Mouse (Mus musculus) liver, embryonic 12.5 days (tissue): ENCODE measurements around the gene Gm42669. TPM values are rescaled to one million over a fixed set of nuclear protein-coding genes. Genes with fewer than 3 reads are reported as not detected.

ENCODE experiments used
- ATAC-seq: fragments of 200-750 bp; cut with Nextera tagmentation; 2 replicates; pipeline ENCODE4 v1.8.0; 2017; ENCODE audit warnings: moderate number of reproducible peaks, mild to moderate bottlenecking, moderate library complexity
- H3K27ac ChIP-seq: fragments of 300-500 bp; sonication (generic); 2 replicates; pipeline ENCODE4 v1.5.1; 2016; ENCODE audit warnings: mild to moderate bottlenecking
- H3K27me3 ChIP-seq: fragments of 300-500 bp; sonication (generic); replicated peaks from 2 replicates; pipeline ENCODE4 v1.6.1; 2016; ENCODE audit warnings: mild to moderate bottlenecking, moderate library complexity
- H3K36me3 ChIP-seq: fragments of 300-500 bp; sonication (generic); 2 replicates; pipeline ENCODE4 v1.6.1; 2016; ENCODE audit warnings: mild to moderate bottlenecking, moderate library complexity
- H3K4me1 ChIP-seq: fragments of 300-500 bp; sonication (generic); 2 replicates; pipeline ENCODE4 v1.6.1; 2016
- H3K4me2 ChIP-seq: fragments of 300-500 bp; sonication (generic); 2 replicates; pipeline ENCODE4 v1.6.1; 2016; ENCODE audit warnings: mild to moderate bottlenecking, moderate library complexity
- H3K4me3 ChIP-seq: fragments of 300-500 bp; sonication (generic); 2 replicates; pipeline ENCODE4 v1.5.1; 2016; ENCODE audit warnings: mild to moderate bottlenecking, moderate library complexity
- H3K9ac ChIP-seq: fragments of 300-500 bp; sonication (generic); 2 replicates; pipeline ENCODE4 v1.6.1; 2016; ENCODE audit warnings: mild to moderate bottlenecking, moderate library complexity
- H3K9me3 ChIP-seq: fragments of 300-500 bp; sonication (generic); replicated peaks from 2 replicates; pipeline ENCODE4 v1.6.1; 2016; ENCODE audit warnings: mild to moderate bottlenecking, moderate library complexity
- WGBS: fragments of 180-500 bp; shearing (Covaris S2); methylation state at CpG from one replicate; pipeline ENCODE4 v1.1.7; 2016; ENCODE audit not compliant: insufficient replicate concordance; 5-methylcytosine and 5-hydroxymethylcytosine counted together
- polyA plus RNA-seq: library from polyadenylated mRNA; unstranded; fragments of >200 nt; fragmentation: Nextera tagmentation; extraction: Ambion mirVana; gene quantifications from 2 replicates; pipeline ENCODE4 v1.2.1, GENCODE M21; 2016

Gm42669 gene
- polyA plus RNA-seq, 1 experiment from 2014 or later: not detected

DNA sequence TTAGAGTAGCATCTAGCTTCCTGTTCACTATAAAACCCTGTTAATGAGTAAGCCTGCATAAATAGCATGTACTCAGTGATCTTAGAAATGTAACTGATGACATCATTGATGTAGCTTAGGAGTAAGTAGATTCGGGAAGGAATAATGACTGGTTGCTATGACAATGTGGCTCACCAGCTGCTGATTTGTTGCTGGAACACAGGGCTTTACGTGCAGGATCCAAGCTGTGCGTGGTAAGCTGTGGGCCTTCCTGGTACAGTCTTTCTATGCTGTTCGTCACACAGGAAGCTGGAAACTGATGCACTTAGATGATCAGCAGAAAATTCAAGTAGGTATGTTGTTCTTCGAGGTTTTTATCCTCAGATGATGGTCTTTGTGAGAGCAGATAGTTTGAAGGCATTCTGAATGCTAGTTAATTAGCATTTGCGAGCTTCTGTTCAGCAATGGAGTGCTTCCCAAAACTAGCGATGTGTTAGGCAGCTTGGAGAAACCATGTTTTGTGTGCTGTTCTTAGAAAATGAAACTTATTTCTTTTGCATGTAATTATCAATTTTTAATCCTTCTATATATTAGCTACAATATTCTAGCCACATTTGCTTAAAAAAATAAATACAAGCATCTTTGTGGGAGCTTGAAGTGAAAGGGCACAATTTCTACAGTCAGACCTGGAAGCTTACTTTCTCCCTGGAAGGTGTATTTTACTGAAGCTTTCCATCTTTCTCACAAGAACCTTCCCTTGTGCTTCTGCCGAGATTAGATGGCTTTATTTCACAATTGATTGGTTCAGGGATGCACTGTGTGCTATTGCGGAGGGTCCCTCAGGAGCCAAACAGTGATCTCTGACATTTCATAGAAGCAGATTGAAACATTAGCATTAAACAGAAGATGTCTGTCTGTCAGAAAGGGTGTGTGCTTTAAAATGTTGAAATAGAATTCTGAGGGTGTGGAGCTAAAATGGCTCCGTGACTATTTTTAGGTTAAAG lies 9.6 kb upstream of the Gm42669 start:
- Histone ChIP-seq H3K27me3 (no peaks in the 10 kb centered on the region), H3K4me2 (no peak overlapping the region), H3K4me3 (no peak overlapping the region), H3K27ac (no peak overlapping the region), H3K9ac (no peak overlapping the region), H3K9me3 (no peaks in the 10 kb centered on the region), H3K4me1 (no peaks in the 10 kb centered on the region), H3K36me3 (peaks cover 3% of the 10 kb centered on the region; the same call in 1 of the 2 replicates)
- WGBS: 71% methylated on average over 10 of the region's 10 CpGs
- no peak for ATAC-seq

DNA sequence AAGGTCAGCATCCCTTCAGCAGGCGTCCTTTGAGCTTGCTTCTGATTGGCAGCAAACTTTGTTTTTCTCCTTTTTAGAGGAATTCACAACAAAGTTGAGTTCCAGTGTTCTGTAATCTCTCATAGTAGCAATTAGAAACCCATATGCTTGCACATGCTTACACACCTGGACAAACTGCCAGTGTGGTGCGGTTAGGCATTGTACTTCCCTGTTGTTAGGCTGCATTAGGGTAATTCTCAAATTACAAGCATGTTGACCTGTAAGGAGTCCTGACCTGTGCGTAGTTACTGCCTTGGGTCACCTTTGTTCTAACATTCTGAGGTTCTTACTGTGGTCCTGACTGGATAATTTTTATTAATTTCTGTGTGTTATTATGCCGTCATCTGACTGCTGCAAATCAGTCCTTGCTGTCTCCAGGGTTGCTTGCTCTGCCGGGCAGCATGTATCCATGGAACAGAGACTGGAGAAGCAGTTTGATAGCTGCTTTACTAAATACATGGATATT lies 8.6 kb upstream of the Gm42669 start:
- Histone ChIP-seq H3K4me2 (no peak overlapping the region), H3K9ac (no peak overlapping the region), H3K9me3 (no peaks in the 10 kb centered on the region), H3K27me3 (no peaks in the 10 kb centered on the region), H3K27ac (no peak overlapping the region), H3K36me3 (peaks cover 3% of the 10 kb centered on the region; the same call in 1 of the 2 replicates), H3K4me3 (no peak overlapping the region), H3K4me1 (no peaks in the 10 kb centered on the region)
- no peak for ATAC-seq
- WGBS: 71% methylated on average over 5 of the region's 5 CpGs

DNA sequence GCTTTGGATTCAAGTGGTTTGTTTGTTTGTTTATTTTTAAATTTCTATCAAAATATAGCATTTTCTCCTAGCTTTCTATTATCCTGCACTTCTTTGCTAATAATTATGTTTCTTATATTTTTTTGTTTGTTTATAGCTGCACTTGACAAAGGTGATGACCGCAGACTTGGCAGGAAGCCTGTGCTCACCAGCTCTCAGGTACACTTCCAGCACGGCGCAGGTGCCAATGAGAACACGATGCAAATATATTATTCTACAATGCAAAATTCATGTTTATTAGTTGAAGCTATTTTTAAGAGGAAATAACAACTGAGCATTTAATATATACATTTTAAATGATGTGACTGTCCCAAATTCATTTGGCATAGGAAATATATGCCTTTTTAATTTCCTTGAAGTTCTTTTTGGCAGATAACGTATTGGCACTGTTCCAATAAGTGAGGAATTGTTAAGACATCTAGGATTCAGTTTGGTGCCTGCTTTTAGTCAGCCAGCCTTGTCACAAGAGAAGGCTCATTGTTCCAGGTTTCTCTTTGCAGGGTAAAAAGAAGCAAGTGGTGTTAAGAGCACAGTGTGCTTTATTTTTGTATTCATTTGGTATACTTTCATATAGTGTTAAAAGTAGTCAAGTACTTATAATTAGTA lies 7.4 kb upstream of the Gm42669 start:
- no peaks in the 10 kb centered on the region for H3K4me1 ChIP-seq
- no peak overlapping the region for H3K4me3 ChIP-seq
- H3K27ac ChIP-seq: no peak overlapping the region
- H3K9ac ChIP-seq: no peak overlapping the region
- H3K36me3 ChIP-seq: no peaks in the 10 kb centered on the region
- ATAC-seq: no peak
- 87% methylated on average over 5 of the region's 5 CpGs for WGBS
- H3K4me2 ChIP-seq: no peak overlapping the region
- no peaks in the 10 kb centered on the region for H3K27me3 ChIP-seq
- no peaks in the 10 kb centered on the region for H3K9me3 ChIP-seq

DNA sequence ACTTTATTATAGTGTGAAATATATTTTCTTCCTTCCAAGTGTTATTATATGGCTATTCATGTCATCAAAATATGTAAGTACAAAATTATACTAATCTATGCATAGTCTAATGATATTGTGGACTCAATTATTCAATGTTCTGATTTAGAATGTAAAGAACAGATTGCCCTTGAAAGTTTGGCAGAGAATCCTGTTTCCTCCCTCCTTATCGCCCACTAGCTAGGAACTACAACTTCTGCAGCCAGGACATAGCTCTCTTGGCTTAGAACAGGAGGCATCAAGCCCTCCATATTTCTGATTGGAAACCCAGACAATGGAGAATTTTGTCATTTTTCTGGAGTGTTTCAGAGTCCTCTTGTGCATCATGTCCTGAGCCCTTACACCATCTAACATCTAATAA lies 6.7 kb upstream of the Gm42669 start:
- Histone ChIP-seq H3K4me3 (no peak overlapping the region), H3K9ac (no peak overlapping the region), H3K4me1 (no peaks in the 10 kb centered on the region), H3K27ac (no peak overlapping the region), H3K4me2 (no peak overlapping the region), H3K27me3 (no peaks in the 10 kb centered on the region), H3K9me3 (no peaks in the 10 kb centered on the region), H3K36me3 (no peaks in the 10 kb centered on the region)
- 81% methylated on average over 1 of the region's 1 CpGs for WGBS
- ATAC-seq: no peak

GRCm38 (mm10) chr5:107510503-107510902 lies 3.1 kb downstream of the Gm42669 start:
- Histone ChIP-seq H3K9me3 (no peaks in the 10 kb centered on the region), H3K27ac (no peak overlapping the region), H3K27me3 (no peaks in the 10 kb centered on the region), H3K4me2 (no peak overlapping the region), H3K4me3 (no peak overlapping the region), H3K4me1 (peaks cover 5% of the 10 kb centered on the region), H3K36me3 (no peaks in the 10 kb centered on the region), H3K9ac (no peak overlapping the region)
- no peak for ATAC-seq
- 66% methylated on average over 10 of the region's 10 CpGs for WGBS

GRCm38 (mm10) chr5:107511326-107511725 lies 3.9 kb downstream of the Gm42669 start:
- Histone ChIP-seq H3K9me3 (no peaks in the 10 kb centered on the region), H3K27me3 (no peaks in the 10 kb centered on the region), H3K4me2 (no peak overlapping the region), H3K4me3 (no peak overlapping the region), H3K4me1 (peaks cover 10% of the 10 kb centered on the region), H3K9ac (no peak overlapping the region), H3K27ac (no peak overlapping the region), H3K36me3 (no peaks in the 10 kb centered on the region)
- ATAC-seq: no peak
- 42% methylated on average over 2 of the region's 2 CpGs for WGBS

GRCm38 (mm10) chr5:107513583-107513982 lies 6.2 kb downstream of the Gm42669 start:
- Histone ChIP-seq H3K4me3 (no peak overlapping the region), H3K9me3 (no peaks in the 10 kb centered on the region), H3K9ac (no peak overlapping the region), H3K36me3 (no peaks in the 10 kb centered on the region), H3K4me1 (peaks cover 10% of the 10 kb centered on the region), H3K27ac (no peak overlapping the region), H3K27me3 (no peaks in the 10 kb centered on the region; the same call in 1 of the 2 replicates), H3K4me2 (no peak overlapping the region)
- ATAC-seq: peak; percentile 70
- WGBS: 32% methylated on average over 7 of the region's 7 CpGs

GRCm38 (mm10) chr5:107515453-107515852 lies 8.0 kb downstream of the Gm42669 start:
- Histone ChIP-seq H3K4me3 (no peak overlapping the region), H3K4me2 (no peak overlapping the region), H3K36me3 (no peaks in the 10 kb centered on the region), H3K27ac (no peak overlapping the region), H3K9me3 (no peaks in the 10 kb centered on the region), H3K9ac (no peak overlapping the region), H3K4me1 (peaks cover 10% of the 10 kb centered on the region), H3K27me3 (no peaks in the 10 kb centered on the region; the same call in 1 of the 2 replicates)
- 75% methylated on average over 3 of the region's 3 CpGs for WGBS
- ATAC-seq: peak; percentile 79

DNA sequence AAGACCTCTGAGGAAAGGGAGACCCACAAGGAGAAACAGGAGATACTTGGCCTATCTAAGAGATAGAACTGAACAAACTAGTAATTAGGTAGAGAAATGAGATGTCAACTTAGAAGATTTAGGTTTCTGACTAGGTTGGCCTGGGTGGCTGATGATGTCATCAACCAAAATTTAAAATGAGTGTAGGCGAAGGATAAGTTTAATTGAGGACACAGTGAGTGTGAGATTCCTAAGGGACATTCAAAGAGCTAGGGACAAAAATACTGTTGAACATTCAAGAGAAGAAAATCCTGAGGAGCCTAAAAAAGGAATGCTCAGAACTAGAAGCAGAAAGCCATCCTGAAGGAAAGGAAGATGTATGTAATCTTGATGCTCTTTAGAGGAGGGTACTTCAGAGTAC lies 8.7 kb downstream of the Gm42669 start:
- peaks cover 10% of the 10 kb centered on the region for H3K4me1 ChIP-seq
- H3K36me3 ChIP-seq: no peaks in the 10 kb centered on the region
- H3K27me3 ChIP-seq: no peaks in the 10 kb centered on the region; the same call in 1 of the 2 replicates
- no peaks in the 10 kb centered on the region for H3K9me3 ChIP-seq
- no peak overlapping the region for H3K9ac ChIP-seq
- 81% methylated on average over 1 of the region's 1 CpGs for WGBS
- no peak overlapping the region for H3K4me3 ChIP-seq
- ATAC-seq: no peak
- no peak overlapping the region for H3K27ac ChIP-seq
- no peak overlapping the region for H3K4me2 ChIP-seq

- Histone ChIP-seq H3K9me3 (no peaks in the 10 kb centered on the region), H3K4me1 (peaks cover 10% of the 10 kb centered on the region), H3K27ac (no peak overlapping the region), H3K27me3 (no peaks in the 10 kb centered on the region; the same call in 1 of the 2 replicates), H3K36me3 (no peaks in the 10 kb centered on the region), H3K4me2 (no peak overlapping the region), H3K9ac (no peak overlapping the region), H3K4me3 (no peak overlapping the region)
- no peak for ATAC-seq
- 88% methylated on average over 4 of the region's 4 CpGs for whole genome bisulfite sequencing
Observed at GRCm38 (mm10) chr5:107518602-107519001, 11.2 kb downstream of the Gm42669 start.

DNA sequence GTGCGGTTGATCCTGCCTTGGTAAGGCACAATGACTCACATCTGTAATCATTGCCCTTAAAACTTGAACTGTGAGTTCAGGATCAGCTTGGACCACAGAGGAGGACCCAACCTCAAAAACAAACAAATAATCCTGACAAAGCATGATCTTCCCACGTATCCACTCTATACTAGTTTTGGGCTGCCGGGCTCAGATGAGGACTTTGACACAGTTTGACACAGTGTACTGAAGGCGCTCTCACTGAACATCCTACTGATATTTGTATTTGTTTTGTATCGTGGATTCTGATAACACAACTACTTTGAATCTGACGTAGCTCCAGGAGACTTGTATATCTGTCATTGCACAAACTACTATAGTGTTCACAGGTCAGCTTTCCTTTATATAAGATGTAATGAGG lies 14.0 kb downstream of the Gm42669 start:
- no peak overlapping the region for H3K4me3 ChIP-seq
- ATAC-seq: no peak
- H3K9me3 ChIP-seq: no peaks in the 10 kb centered on the region
- WGBS: 74% methylated on average over 6 of the region's 6 CpGs
- no peaks in the 10 kb centered on the region for H3K4me1 ChIP-seq
- no peak overlapping the region for H3K4me2 ChIP-seq
- no peak overlapping the region for H3K9ac ChIP-seq
- no peak overlapping the region for H3K27ac ChIP-seq
- H3K36me3 ChIP-seq: no peaks in the 10 kb centered on the region
- H3K27me3 ChIP-seq: no peaks in the 10 kb centered on the region; the same call in 1 of the 2 replicates

DNA sequence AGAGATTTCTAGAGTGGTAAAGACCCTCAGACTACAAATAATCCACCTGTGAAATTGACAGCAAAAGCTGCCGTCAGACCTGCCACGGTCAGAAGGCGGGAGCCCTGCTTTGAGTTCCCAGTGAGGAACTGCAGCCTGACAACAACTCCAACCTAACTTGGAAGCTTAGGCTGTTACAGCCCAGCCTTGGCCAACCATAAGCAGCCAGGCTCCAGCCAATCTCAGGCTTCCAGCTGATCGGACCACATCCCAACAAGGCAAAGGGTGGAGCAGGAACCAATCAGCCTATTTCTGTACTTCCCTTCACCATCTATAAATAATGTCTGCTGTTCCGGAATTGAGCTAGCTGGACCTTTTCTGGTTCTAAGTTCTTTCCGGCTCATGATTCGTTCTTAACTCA lies 14.5 kb downstream of the Gm42669 start:
- H3K4me1 ChIP-seq: no peaks in the 10 kb centered on the region
- ATAC-seq: no peak
- no peaks in the 10 kb centered on the region for H3K36me3 ChIP-seq
- H3K27ac ChIP-seq: no peak overlapping the region
- WGBS: 52% methylated on average over 7 of the region's 7 CpGs
- no peak overlapping the region for H3K9ac ChIP-seq
- no peak overlapping the region for H3K4me3 ChIP-seq
- H3K27me3 ChIP-seq: no peaks in the 10 kb centered on the region; the same call in 1 of the 2 replicates
- no peaks in the 10 kb centered on the region for H3K9me3 ChIP-seq
- no peak overlapping the region for H3K4me2 ChIP-seq
